Comparison of ENCODE assay signal across 8 mouse cellular contexts in the genomic region with DNA sequence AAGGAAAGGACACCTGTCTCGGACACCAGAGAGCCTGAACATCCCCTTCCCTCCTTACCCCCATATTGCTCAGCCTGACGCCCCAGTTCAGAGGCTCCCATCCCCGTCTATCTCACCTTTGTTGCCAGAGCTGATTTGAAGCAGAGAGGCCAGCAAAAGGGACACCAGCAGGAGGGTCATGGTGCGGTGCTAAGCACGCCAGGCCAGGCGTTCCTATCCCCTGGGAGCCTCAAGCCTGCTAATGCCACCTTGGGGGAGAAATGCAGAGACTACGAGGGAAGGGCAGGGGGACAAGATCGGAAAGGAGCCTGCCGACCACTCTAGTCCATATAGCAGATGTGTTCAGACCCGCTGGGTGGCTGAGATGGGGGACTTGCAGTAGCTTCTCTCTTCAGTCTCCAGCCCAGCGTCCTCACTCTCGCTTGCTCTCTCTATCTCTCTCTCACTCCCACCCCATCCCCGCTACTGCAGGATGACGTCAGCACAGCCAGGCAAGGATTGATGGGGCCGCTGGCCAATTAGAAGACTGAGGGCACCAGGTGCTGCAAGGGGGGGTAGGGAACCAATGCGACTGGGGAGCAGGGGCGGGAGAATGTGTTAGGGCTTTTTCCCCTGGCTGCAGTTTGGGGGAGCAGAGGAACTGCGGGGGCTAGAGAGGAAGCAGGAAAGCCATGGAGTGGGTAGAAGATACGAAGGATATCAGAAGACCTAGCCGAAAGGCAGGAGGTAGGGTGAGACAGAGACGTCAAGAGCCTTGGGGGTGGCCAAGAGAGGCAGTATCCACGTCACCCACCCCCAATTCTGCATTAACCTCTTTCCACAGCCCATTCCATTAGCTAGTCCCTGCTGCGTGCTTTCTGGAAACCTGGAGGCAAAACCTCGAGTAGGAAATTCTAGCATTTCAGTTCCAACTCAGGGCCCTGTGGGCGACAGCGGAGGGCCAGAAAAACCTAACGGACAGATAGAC. TPM values are rescaled to one million over a fixed set of nuclear protein-coding genes. Genes with fewer than 3 reads are reported as not detected.
A peak's percentile ranks its signal among the peaks of the same experiment; 100 is the strongest.
DNase-seq lines count a peak whose midpoint lies in the region; ATAC-seq and TF ChIP-seq lines count a peak whose summit lies in the region.

A gene (minus strand): TSS at position 490 of the 967 bp plus-strand sequence.

- DNase-seq in adrenal gland, adult 2 months = peak; percentile 90
- peak; percentile 61 for DNase-seq in gastrocnemius, postnatal 14 days
- DNase-seq in left cerebral cortex, adult 9 months (ENCODE audit: low spot score in 2 of 2) = peak; percentile 83 to 95
- DNase-seq in right cerebral cortex, postnatal 25 days = peak; percentile 94
- peak; percentile 76 for DNase-seq in yolk sac, embryonic 10.5 days (ENCODE audit: low spot score)

- peaks cover 7% of the 10 kb centered on the region for H3K4me1 ChIP-seq in cortical plate, adult 2 months (ENCODE audit: control insufficient read depth, insufficient read depth, low read length)

- TF ChIP-seq CTCF in cortical plate, adult 2 months (IDR thresholded peaks at IDR 0.05; ENCODE audit: extremely low read depth, insufficient read depth, low read length) = no peak

- intact Hi-C loops in gastrocnemius, postnatal 14 days (cut with DNase I; ENCODE audit: low total_unique reads) = no loop called here

- TF ChIP-seq POLR2A in cortical plate, adult 2 months (IDR thresholded peaks at IDR 0.05; ENCODE audit: extremely low read depth, insufficient read depth, low read length) = peak; percentile 98

- peak; percentile 48 for ATAC-seq in inflammation-experienced regulatory T-cells, adult 6 months
- ATAC-seq in megakaryocyte progenitor cell, adult 5-6 weeks (replicated peaks; ENCODE audit: poor library complexity) = peak; percentile 94

- H3K27ac ChIP-seq in cortical plate, adult 2 months (ENCODE audit: insufficient read depth, low read length) = peak within 1 kb of the TSS; percentile 76

- H3K4me3 ChIP-seq in cortical plate, adult 2 months (ENCODE audit: insufficient read depth, low read length) = peak within 1 kb of the TSS; percentile 89

RNA-seq across cellular contexts. Expression of the gene that starts here (rescaled TPM):
- 100 to 1,000 TPM in 1 of 2 experiments, 10 to 100 TPM in 1; 91.8 to 146 TPM for total RNA-seq in adrenal gland, adult 2 months (2021)
- 62.4 and 91.3 TPM in 2 replicates for polyA plus RNA-seq in adrenal gland, adult 2 months (2012; rRNA removed)
- 280 TPM in 2 replicates for polyA plus RNA-seq in cortical plate, adult 2 months (2012; rRNA removed)
- total RNA-seq in gastrocnemius, postnatal 14 days (2021) = 1 to 10 TPM in 1 of 2 experiments, under 1 TPM in 1; 0.60 to 1.6 TPM
- polyA plus RNA-seq in inflammation-experienced regulatory T-cells, adult 6 months (2017; shearing (Covaris generic)) = not detected
- total RNA-seq in megakaryocyte progenitor cell, adult 5-6 weeks (2015) = 5.1 and 8.7 TPM in 2 replicates
- total RNA-seq in megakaryocyte progenitor cell, adult 5-6 weeks (2017) = 6.8 and 10.4 TPM in 2 replicates

Comparison
In these comparisons a context has a peak if more than half of its experiments do, and no peak if none do; other contexts are left out.
1. Peak in every context shown above with its lines: DNase-seq, ATAC-seq, H3K4me3 ChIP-seq and H3K27ac ChIP-seq.
2. RNA of the gene that starts here (total RNA-seq): 91.8 to 146 TPM in adrenal gland, adult 2 months; 5.1 to 10.4 TPM in megakaryocyte progenitor cell, adult 5-6 weeks and 0.60 to 1.6 TPM in gastrocnemius, postnatal 14 days; every median in the first group is over 4 times any median in the second.
3. RNA of the gene that starts here (polyA plus RNA-seq): 280 TPM in cortical plate, adult 2 months and 62.4 to 91.3 TPM in adrenal gland, adult 2 months; not detected in inflammation-experienced regulatory T-cells, adult 6 months; every median in the first group is over 10 times any median in the second.
4. Peak in ATAC-seq in inflammation-experienced regulatory T-cells, adult 6 months; RNA of the gene not detected or under 1 TPM.